Mouse (Mus musculus): Measurements from ENCODE around the gene Nup93. TPM values are rescaled to one million over a fixed set of nuclear protein-coding genes. Genes with fewer than 3 reads are reported as not detected.
"Not testable (repeated sequence)": the region's sequence is repeated elsewhere in the genome, so short reads cannot be mapped to it uniquely, and the experiment has no call there.

Nup93 gene
- total RNA-seq (2015) (15.8 and 17.7 TPM in 2 replicates), total RNA-seq (2017) (22.9 and 24.1 TPM in 2 replicates)

DNA sequence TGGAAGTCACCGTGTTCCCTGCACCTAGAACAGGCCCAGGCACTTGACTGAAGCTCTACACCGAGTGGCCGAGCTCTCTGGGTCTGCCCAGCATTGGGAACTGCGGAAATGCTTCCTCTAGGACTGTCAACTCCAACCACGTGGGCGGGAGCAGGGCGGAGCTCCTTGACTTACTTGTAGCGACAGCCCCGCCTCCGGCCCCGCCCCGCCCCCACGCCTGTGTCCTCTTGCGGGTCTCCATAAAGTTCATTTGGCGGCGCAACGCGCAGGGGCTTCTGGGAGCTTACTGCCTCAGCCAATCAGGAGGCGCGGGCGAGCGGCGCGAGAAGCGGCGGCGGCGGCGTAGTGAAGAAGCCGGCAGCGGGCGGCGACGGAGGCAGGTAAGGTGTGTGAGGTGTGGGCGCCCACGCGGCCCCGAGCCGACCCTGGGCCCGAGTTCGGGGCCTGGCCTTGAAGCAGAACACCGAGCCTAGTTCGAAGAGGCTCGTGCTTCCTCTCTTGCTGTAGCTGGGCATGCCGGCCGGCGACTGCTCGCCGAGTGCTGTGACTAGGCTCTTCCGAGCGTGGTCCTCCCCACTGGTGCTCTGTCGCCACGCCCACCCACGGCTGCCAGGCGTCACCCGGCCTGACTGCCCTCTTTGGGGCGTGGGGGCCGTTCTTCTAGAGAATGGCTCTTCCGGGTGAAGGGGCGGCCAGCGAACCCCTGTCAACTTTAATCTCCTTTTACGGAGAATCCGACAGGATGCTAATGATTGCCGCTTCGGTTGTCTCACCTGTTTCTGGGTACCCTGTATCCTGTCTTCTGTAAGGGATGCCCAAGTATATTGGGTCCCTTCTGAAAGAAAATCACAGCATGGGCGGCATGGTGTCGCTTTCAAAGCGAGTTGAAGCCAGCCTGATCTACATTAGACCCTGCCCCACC lies at the start of gene Nup93:
TSS of gene Nup93 (plus strand) at position 313 of the 922 bp plus-strand sequence.
- peak; percentile 95 for ATAC-seq (ENCODE audit: poor library complexity, severe bottlenecking)

DNA sequence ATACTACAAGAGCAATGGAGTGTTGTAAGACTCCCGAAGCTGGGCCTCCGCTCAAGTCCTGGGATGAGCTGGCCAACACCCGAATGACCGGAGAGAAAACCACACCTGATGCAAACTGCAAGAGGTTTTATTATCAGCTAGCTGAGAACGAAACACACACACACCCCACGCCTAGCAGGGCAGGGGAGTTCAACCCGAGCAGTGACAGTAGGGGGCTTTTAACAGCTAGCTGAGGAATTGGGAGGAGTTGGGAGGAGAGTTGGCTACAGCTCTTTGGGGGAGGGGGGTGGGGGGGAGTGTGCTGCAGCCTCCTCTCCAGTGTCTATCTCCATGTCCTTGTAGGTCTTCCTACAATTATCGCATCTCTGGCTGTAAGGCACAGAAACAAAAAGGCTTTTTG lies 48.6 kb upstream of the Nup93 start:
- ATAC-seq (ENCODE audit: poor library complexity, severe bottlenecking), result not testable (repeated sequence)

- ATAC-seq (ENCODE audit: poor library complexity, severe bottlenecking), result peak; percentile 91
These were observed 47.1 kb upstream of the Nup93 start for GRCm38 (mm10) chr8:94167244-94167643.

- ATAC-seq (ENCODE audit: poor library complexity, severe bottlenecking), result no peak
These were observed 44.8 kb upstream of the Nup93 start for GRCm38 (mm10) chr8:94169547-94169946.

- no peak for ATAC-seq (ENCODE audit: poor library complexity, severe bottlenecking)
These were observed 43.0 kb upstream of the Nup93 start for GRCm38 (mm10) chr8:94171321-94171755.

- ATAC-seq (ENCODE audit: poor library complexity, severe bottlenecking), result peak; percentile 43
These were observed 42.1 kb upstream of the Nup93 start, which contains the start of gene Mt2 for GRCm38 (mm10) chr8:94172075-94172808. Gene Mt2 (plus strand): TSS chr8:94172664.

- ATAC-seq (ENCODE audit: poor library complexity, severe bottlenecking), result 0 out of 2 replicates have a peak, but pooled peaks have one; percentile 31
These were observed 41.3 kb upstream of the Nup93 start for GRCm38 (mm10) chr8:94172809-94173732.

DNA sequence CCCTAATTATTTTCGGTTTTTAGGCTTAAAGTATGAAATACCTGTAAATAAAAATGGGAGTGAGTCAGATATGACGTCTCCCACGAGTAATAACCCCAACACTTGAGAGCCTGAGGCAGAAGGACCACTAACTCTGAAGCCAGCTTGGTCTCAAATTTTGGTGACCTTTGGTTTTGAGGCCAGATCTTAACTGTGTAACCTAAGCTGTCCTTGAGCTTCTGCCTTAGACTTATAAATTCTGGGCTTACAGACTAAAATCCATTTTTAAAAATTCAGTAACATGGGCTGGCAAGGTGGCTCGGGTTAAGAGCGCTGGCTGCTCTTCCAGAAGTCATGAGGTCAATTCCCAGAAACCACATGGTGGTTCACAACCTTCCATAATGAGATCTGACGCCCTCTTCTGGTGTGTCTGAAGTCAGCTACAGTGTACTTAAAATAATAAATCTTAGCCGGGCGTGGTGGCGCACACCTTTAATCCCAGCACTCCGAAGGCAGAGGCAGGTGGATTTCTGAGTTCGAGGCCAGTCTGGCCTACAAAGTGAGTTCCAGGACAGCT lies 40.4 kb upstream of the Nup93 start:
- ATAC-seq (ENCODE audit: poor library complexity, severe bottlenecking), result no peak

DNA sequence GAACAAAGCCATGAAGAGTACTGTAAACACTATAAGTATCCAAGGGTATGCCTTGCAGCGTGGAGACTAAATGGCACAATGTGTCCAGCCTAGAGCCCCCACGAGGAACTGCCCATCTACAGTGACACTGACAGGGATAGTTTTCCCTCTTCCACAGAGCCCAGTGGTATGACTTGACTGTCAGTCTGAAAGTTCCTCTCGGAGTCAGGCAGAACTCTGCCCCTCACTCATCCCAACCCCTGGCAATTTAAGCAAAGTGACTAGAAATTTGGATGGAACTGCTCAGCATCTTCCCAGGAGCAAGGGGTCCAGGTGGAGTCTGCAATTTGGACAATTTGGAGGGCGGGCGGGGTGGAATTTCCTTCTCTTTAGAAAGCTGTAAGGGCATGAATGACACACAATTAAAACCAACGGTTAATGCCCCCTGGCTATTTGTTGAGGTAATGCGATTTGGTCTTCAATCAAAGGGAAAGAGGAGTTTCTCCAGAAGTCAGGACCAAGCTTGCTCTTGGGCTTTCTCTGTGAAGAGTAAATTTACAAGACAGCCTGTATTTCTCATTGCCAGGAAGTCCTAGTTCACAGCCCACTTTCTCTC lies 39.6 kb upstream of the Nup93 start:
- no peak for ATAC-seq (ENCODE audit: poor library complexity, severe bottlenecking)

DNA sequence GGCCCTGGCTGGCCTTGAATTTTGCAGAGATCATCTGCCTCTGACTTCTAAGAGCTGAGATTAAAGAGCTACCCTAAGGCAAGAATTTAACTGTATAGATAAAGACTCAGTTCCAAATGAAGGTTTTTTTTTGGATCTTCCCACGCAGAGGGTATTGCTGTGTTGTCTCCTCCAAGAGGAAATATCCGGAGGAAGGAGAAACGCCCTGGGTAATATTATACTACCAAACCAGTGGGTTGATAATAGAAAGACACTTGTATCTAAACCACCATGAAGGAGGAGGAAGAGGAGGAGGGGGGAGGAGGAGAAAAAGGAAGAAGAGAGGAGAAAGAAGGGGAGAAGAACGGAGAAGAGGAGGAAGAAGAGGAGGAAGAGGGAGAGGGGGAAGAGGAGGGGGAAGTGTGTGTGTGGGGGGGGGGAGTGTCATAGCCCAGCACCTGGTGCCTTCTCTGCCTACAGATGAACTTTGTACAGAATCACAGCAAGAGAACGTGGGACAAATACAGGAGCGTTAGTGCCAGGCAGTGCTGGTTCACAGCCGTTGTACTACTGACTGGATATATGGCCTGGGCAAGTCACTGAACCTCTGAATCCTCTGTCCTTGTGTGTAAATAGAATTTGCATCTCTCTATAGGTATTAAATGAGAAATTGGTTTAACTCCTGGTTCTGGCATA lies 36.5 kb upstream of the Nup93 start:
- no peak for ATAC-seq (ENCODE audit: poor library complexity, severe bottlenecking)

- ATAC-seq (ENCODE audit: poor library complexity, severe bottlenecking), result peak; percentile 78
These were observed 35.3 kb upstream of the Nup93 start, which contains the start of gene Mt1 for GRCm38 (mm10) chr8:94178857-94179712. Gene Mt1 (plus strand): TSS chr8:94179082.

DNA sequence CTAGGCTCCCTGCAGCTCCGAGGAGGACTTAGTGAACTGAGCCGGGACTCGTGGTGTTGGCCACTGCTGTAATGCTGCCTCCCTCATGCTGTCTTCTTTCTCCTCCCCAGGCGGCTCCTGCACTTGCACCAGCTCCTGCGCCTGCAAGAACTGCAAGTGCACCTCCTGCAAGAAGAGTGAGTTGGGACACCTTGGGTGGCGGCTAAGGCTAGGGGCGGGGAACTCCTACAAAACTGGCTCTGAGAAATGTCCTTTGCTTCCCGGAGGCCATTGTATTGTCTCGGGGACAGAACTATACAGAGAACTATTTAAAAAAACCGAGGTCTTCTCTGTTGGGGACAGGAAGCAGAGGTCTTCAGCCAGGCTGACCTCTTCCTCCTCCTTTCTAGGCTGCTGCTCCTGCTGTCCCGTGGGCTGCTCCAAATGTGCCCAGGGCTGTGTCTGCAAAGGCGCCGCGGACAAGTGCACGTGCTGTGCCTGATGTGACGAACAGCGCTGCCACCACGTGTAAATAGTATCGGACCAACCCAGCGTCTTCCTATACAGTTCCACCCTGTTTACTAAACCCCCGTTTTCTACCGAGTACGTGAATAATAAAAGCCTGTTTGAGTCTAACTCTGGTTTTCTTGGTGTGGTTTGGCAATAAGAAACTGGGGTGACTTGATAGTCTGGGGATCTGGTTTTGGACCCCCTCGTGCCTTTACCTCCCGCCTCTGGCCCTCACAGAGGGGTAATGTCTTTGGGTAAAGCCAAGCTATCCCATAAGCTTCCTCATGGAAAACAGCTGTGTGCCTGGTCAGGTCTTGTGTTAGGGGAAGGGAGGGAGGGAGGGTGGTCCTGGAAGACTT lies 34.4 kb upstream of the Nup93 start:
- ATAC-seq (ENCODE audit: poor library complexity, severe bottlenecking), result 0 out of 2 replicates have a peak, but pooled peaks have one; percentile 14

GRCm38 (mm10) chr8:94180561-94180908 lies 33.8 kb upstream of the Nup93 start:
- no peak for ATAC-seq (ENCODE audit: poor library complexity, severe bottlenecking)

GRCm38 (mm10) chr8:94182055-94182929 lies 32.1 kb upstream of the Nup93 start:
- no peak for ATAC-seq (ENCODE audit: poor library complexity, severe bottlenecking)

- peak; percentile 71 for ATAC-seq (ENCODE audit: poor library complexity, severe bottlenecking)
These were observed 31.2 kb upstream of the Nup93 start for GRCm38 (mm10) chr8:94183117-94183516.

- no peak for ATAC-seq (ENCODE audit: poor library complexity, severe bottlenecking)
These were observed 30.0 kb upstream of the Nup93 start for GRCm38 (mm10) chr8:94184357-94184843.
